Mouse (Mus musculus): ENCODE results near the gene Por. TPM values are rescaled to one million over a fixed set of nuclear protein-coding genes. Genes with fewer than 3 reads are reported as not detected.
A peak's percentile ranks its signal among the peaks of the same experiment; 100 is the strongest.

The Por gene
- polyA plus RNA-seq, 1 experiment from 2014 or later: 121 TPM

- Histone ChIP-seq H3K4me1 (ENCODE audit: control insufficient read depth, insufficient read depth, low read length) (no peaks in the 10 kb centered on the region), H3K9me3 (ENCODE audit: control insufficient read depth, low read length) (no peaks in the 10 kb centered on the region), H3K9ac (ENCODE audit: low read length) (no peak overlapping the region), H3K4me3 (ENCODE audit: low read depth, low read length) (no peak overlapping the region), H3K27me3 (ENCODE audit: control insufficient read depth, insufficient read depth, low read length) (no peaks in the 10 kb centered on the region), H3K36me3 (ENCODE audit: control insufficient read depth, insufficient read depth, low read length) (0 out of 2 replicates have a peak, but pooled peaks cover 5% of the 10 kb centered on the region), H3K4me2 (ENCODE audit: low read depth, severe bottlenecking) (no peak overlapping the region), H3K27ac (replicated peaks; ENCODE audit: low read depth, low read length) (no peak overlapping the region)
- no peak for ATAC-seq (ENCODE audit: insufficient number of reproducible peaks, low FRiP score, low TSS enrichment, low read depth)
- DNase-seq (ENCODE audit: low spot score): no peak
- WGBS: 88% methylated on average over 6 of the region's 6 CpGs
Observed at GRCm38 (mm10) chr5:135646038-135646437, 23.8 kb upstream of the Por start.

GRCm38 (mm10) chr5:135648461-135649308 is 21.1 kb upstream of the Por start:
- Histone ChIP-seq H3K36me3 (ENCODE audit: control insufficient read depth, insufficient read depth, low read length) (no peaks in the 10 kb centered on the region), H3K27ac (replicated peaks; ENCODE audit: low read depth, low read length) (no peak overlapping the region), H3K4me2 (ENCODE audit: low read depth, severe bottlenecking) (no peak overlapping the region), H3K9ac (ENCODE audit: low read length) (no peak overlapping the region), H3K4me1 (ENCODE audit: control insufficient read depth, insufficient read depth, low read length) (peaks cover 5% of the 10 kb centered on the region; the same call in 1 of the 2 replicates), H3K4me3 (ENCODE audit: low read depth, low read length) (no peak overlapping the region), H3K9me3 (ENCODE audit: control insufficient read depth, low read length) (no peaks in the 10 kb centered on the region), H3K27me3 (ENCODE audit: control insufficient read depth, insufficient read depth, low read length) (no peaks in the 10 kb centered on the region)
- ATAC-seq (ENCODE audit: insufficient number of reproducible peaks, low FRiP score, low TSS enrichment, low read depth) (no peak), DNase-seq (ENCODE audit: low spot score) (no peak)
- WGBS: 84% methylated on average over 9 of the region's 9 CpGs

- Histone ChIP-seq H3K9me3 (ENCODE audit: control insufficient read depth, low read length) (no peaks in the 10 kb centered on the region), H3K4me2 (ENCODE audit: low read depth, severe bottlenecking) (no peak overlapping the region), H3K27me3 (ENCODE audit: control insufficient read depth, insufficient read depth, low read length) (no peaks in the 10 kb centered on the region), H3K4me1 (ENCODE audit: control insufficient read depth, insufficient read depth, low read length) (peaks cover 5% of the 10 kb centered on the region; the same call in 1 of the 2 replicates), H3K9ac (ENCODE audit: low read length) (no peak overlapping the region), H3K4me3 (ENCODE audit: low read depth, low read length) (no peak overlapping the region), H3K27ac (replicated peaks; ENCODE audit: low read depth, low read length) (no peak overlapping the region), H3K36me3 (ENCODE audit: control insufficient read depth, insufficient read depth, low read length) (no peaks in the 10 kb centered on the region)
- no peak for DNase-seq (ENCODE audit: low spot score)
- whole genome bisulfite sequencing: 95% methylated on average over 1 of the region's 1 CpGs
- no peak for ATAC-seq (ENCODE audit: insufficient number of reproducible peaks, low FRiP score, low TSS enrichment, low read depth)
Observed at GRCm38 (mm10) chr5:135649309-135649633, 20.6 kb upstream of the Por start.

GRCm38 (mm10) chr5:135651536-135651935 is 18.3 kb upstream of the Por start:
- no peak overlapping the region for H3K9ac ChIP-seq (ENCODE audit: low read length)
- no peaks in the 10 kb centered on the region for H3K27me3 ChIP-seq (ENCODE audit: control insufficient read depth, insufficient read depth, low read length)
- no peak overlapping the region for H3K4me2 ChIP-seq (ENCODE audit: low read depth, severe bottlenecking)
- no peak for ATAC-seq (ENCODE audit: insufficient number of reproducible peaks, low FRiP score, low TSS enrichment, low read depth)
- H3K36me3 ChIP-seq (ENCODE audit: control insufficient read depth, insufficient read depth, low read length): no peaks in the 10 kb centered on the region
- 78% methylated on average over 3 of the region's 3 CpGs for WGBS
- DNase-seq (ENCODE audit: low spot score): no peak
- H3K4me1 ChIP-seq (ENCODE audit: control insufficient read depth, insufficient read depth, low read length): peaks cover 5% of the 10 kb centered on the region; the same call in 1 of the 2 replicates
- H3K4me3 ChIP-seq (ENCODE audit: low read depth, low read length): no peak overlapping the region
- no peak overlapping the region for H3K27ac ChIP-seq (replicated peaks; ENCODE audit: low read depth, low read length)
- no peaks in the 10 kb centered on the region for H3K9me3 ChIP-seq (ENCODE audit: control insufficient read depth, low read length)

GRCm38 (mm10) chr5:135653209-135653608 is 16.6 kb upstream of the Por start:
- H3K4me3 ChIP-seq (ENCODE audit: low read depth, low read length): no peak overlapping the region
- no peak overlapping the region for H3K9ac ChIP-seq (ENCODE audit: low read length)
- no peaks in the 10 kb centered on the region for H3K27me3 ChIP-seq (ENCODE audit: control insufficient read depth, insufficient read depth, low read length)
- peaks cover 5% of the 10 kb centered on the region; the same call in 1 of the 2 replicates for H3K4me1 ChIP-seq (ENCODE audit: control insufficient read depth, insufficient read depth, low read length)
- no peak for ATAC-seq (ENCODE audit: insufficient number of reproducible peaks, low FRiP score, low TSS enrichment, low read depth)
- H3K9me3 ChIP-seq (ENCODE audit: control insufficient read depth, low read length): no peaks in the 10 kb centered on the region
- no peak overlapping the region for H3K4me2 ChIP-seq (ENCODE audit: low read depth, severe bottlenecking)
- DNase-seq (ENCODE audit: low spot score): no peak
- H3K36me3 ChIP-seq (ENCODE audit: control insufficient read depth, insufficient read depth, low read length): no peaks in the 10 kb centered on the region; the same call in 1 of the 2 replicates
- WGBS: 85% methylated on average over 2 of the region's 2 CpGs
- no peak overlapping the region for H3K27ac ChIP-seq (replicated peaks; ENCODE audit: low read depth, low read length)

- Histone ChIP-seq H3K27ac (replicated peaks; ENCODE audit: low read depth, low read length) (no peak overlapping the region), H3K9ac (ENCODE audit: low read length) (no peak overlapping the region), H3K4me1 (ENCODE audit: control insufficient read depth, insufficient read depth, low read length) (peaks cover 5% of the 10 kb centered on the region; the same call in 1 of the 2 replicates), H3K4me3 (ENCODE audit: low read depth, low read length) (no peak overlapping the region), H3K36me3 (ENCODE audit: control insufficient read depth, insufficient read depth, low read length) (no peaks in the 10 kb centered on the region; the same call in 1 of the 2 replicates), H3K4me2 (ENCODE audit: low read depth, severe bottlenecking) (no peak overlapping the region), H3K27me3 (ENCODE audit: control insufficient read depth, insufficient read depth, low read length) (no peaks in the 10 kb centered on the region), H3K9me3 (ENCODE audit: control insufficient read depth, low read length) (no peaks in the 10 kb centered on the region)
- DNase-seq (ENCODE audit: low spot score) (no peak), ATAC-seq (ENCODE audit: insufficient number of reproducible peaks, low FRiP score, low TSS enrichment, low read depth) (no peak)
- 63% methylated on average over 5 of the region's 5 CpGs for WGBS
Observed at GRCm38 (mm10) chr5:135656046-135656445, 13.8 kb upstream of the Por start.

GRCm38 (mm10) chr5:135657128-135657527 is 12.7 kb upstream of the Por start:
- DNase-seq (ENCODE audit: low spot score) (no peak), ATAC-seq (ENCODE audit: insufficient number of reproducible peaks, low FRiP score, low TSS enrichment, low read depth) (no peak)
- WGBS: 90% methylated on average over 5 of the region's 5 CpGs
- H3K27ac ChIP-seq (replicated peaks; ENCODE audit: low read depth, low read length): no peak overlapping the region
- H3K4me2 ChIP-seq (ENCODE audit: low read depth, severe bottlenecking): no peak overlapping the region
- H3K9ac ChIP-seq (ENCODE audit: low read length): no peak overlapping the region
- no peak overlapping the region for H3K4me3 ChIP-seq (ENCODE audit: low read depth, low read length)
- H3K9me3 ChIP-seq (ENCODE audit: control insufficient read depth, low read length): no peaks in the 10 kb centered on the region
- H3K36me3 ChIP-seq (ENCODE audit: control insufficient read depth, insufficient read depth, low read length): no peaks in the 10 kb centered on the region; the same call in 1 of the 2 replicates
- H3K27me3 ChIP-seq (ENCODE audit: control insufficient read depth, insufficient read depth, low read length): no peaks in the 10 kb centered on the region
- H3K4me1 ChIP-seq (ENCODE audit: control insufficient read depth, insufficient read depth, low read length): peaks cover 5% of the 10 kb centered on the region; the same call in 1 of the 2 replicates

GRCm38 (mm10) chr5:135657703-135658373 is 12.0 kb upstream of the Por start:
- H3K36me3 ChIP-seq (ENCODE audit: control insufficient read depth, insufficient read depth, low read length): no peaks in the 10 kb centered on the region; the same call in 1 of the 2 replicates
- 54% methylated on average over 17 of the region's 17 CpGs for WGBS
- no peaks in the 10 kb centered on the region for H3K27me3 ChIP-seq (ENCODE audit: control insufficient read depth, insufficient read depth, low read length)
- H3K27ac ChIP-seq (replicated peaks; ENCODE audit: low read depth, low read length): no peak overlapping the region
- H3K4me3 ChIP-seq (ENCODE audit: low read depth, low read length): no peak overlapping the region
- no peaks in the 10 kb centered on the region for H3K9me3 ChIP-seq (ENCODE audit: control insufficient read depth, low read length)
- H3K4me1 ChIP-seq (ENCODE audit: control insufficient read depth, insufficient read depth, low read length): peaks cover 5% of the 10 kb centered on the region; the same call in 1 of the 2 replicates
- H3K4me2 ChIP-seq (ENCODE audit: low read depth, severe bottlenecking): peak overlapping the region; percentile 24
- DNase-seq (ENCODE audit: low spot score) (no peak), ATAC-seq (ENCODE audit: insufficient number of reproducible peaks, low FRiP score, low TSS enrichment, low read depth) (no peak)
- no peak overlapping the region for H3K9ac ChIP-seq (ENCODE audit: low read length)
